Mouse (Mus musculus): ENCODE data around the gene Samd4b. TPM values are rescaled to one million over a fixed set of nuclear protein-coding genes. Genes with fewer than 3 reads are reported as not detected.

Samd4b gene
- total and polyA plus RNA-seq, 2 experiments from 2014 or later, result 19.2 to 56.0 TPM

GRCm38 (mm10) chr7:28419416-28419815 lies 178.5 kb downstream of the Samd4b start:
- no peak for ATAC-seq (ENCODE audit: low FRiP score)
- no peak overlapping the region for H3K4me2 ChIP-seq (ENCODE audit: low read depth, low read length, poor library complexity, severe bottlenecking)
- H3K27me3 ChIP-seq (ENCODE audit: insufficient read depth, low read length), result no peaks in the 10 kb centered on the region
- H3K4me3 ChIP-seq (ENCODE audit: low read depth, low read length), result no peak overlapping the region
- H3K9ac ChIP-seq (replicated peaks; ENCODE audit: low read length, poor library complexity, severe bottlenecking), result no peak overlapping the region
- no peak overlapping the region for H3K27ac ChIP-seq (ENCODE audit: low read depth, low read length)
- TF ChIP-seq CTCF (IDR thresholded peaks at IDR 0.05), result no peak
- H3K4me1 ChIP-seq (ENCODE audit: insufficient read depth, low read length), result no peaks in the 10 kb centered on the region
- WGBS, result 97% methylated on average over 2 of the region's 2 CpGs
- no peak for DNase-seq (ENCODE audit: low spot score)
- no peaks in the 10 kb centered on the region for H3K9me3 ChIP-seq (ENCODE audit: low read length)
- peaks cover 58% of the 10 kb centered on the region for H3K36me3 ChIP-seq (ENCODE audit: insufficient read depth, low read length)

- peak; percentile 39 for DNase-seq (ENCODE audit: low spot score)
Measured at GRCm38 (mm10) chr7:28418096-28418670, 179.8 kb downstream of the Samd4b start.

GRCm38 (mm10) chr7:28417368-28417767 lies 180.6 kb downstream of the Samd4b start:
- DNase-seq (ENCODE audit: low spot score), result no peak
- Histone ChIP-seq H3K27ac (ENCODE audit: low read depth, low read length) (no peak overlapping the region), H3K9ac (replicated peaks; ENCODE audit: low read length, poor library complexity, severe bottlenecking) (no peak overlapping the region), H3K4me3 (ENCODE audit: low read depth, low read length) (no peak overlapping the region), H3K36me3 (ENCODE audit: insufficient read depth, low read length) (peaks cover 63% of the 10 kb centered on the region), H3K4me1 (ENCODE audit: insufficient read depth, low read length) (no peaks in the 10 kb centered on the region), H3K27me3 (ENCODE audit: insufficient read depth, low read length) (no peaks in the 10 kb centered on the region), H3K4me2 (ENCODE audit: low read depth, low read length, poor library complexity, severe bottlenecking) (no peak overlapping the region), H3K9me3 (ENCODE audit: low read length) (no peaks in the 10 kb centered on the region)
- ATAC-seq (ENCODE audit: low FRiP score), result no peak
- TF ChIP-seq CTCF (IDR thresholded peaks at IDR 0.05), result peak; percentile 47

More at GRCm38 (mm10) chr7:28418096-28418670, 179.8 kb downstream of the Samd4b start:
- Histone ChIP-seq H3K27ac (ENCODE audit: low read depth, low read length) (no peak overlapping the region; the same call in 1 of the 2 replicates), H3K9me3 (ENCODE audit: low read length) (no peaks in the 10 kb centered on the region), H3K9ac (replicated peaks; ENCODE audit: low read length, poor library complexity, severe bottlenecking) (no peak overlapping the region), H3K27me3 (ENCODE audit: insufficient read depth, low read length) (no peaks in the 10 kb centered on the region), H3K4me3 (ENCODE audit: low read depth, low read length) (no peak overlapping the region), H3K4me2 (ENCODE audit: low read depth, low read length, poor library complexity, severe bottlenecking) (no peak overlapping the region), H3K4me1 (ENCODE audit: insufficient read depth, low read length) (no peaks in the 10 kb centered on the region), H3K36me3 (ENCODE audit: insufficient read depth, low read length) (peaks cover 65% of the 10 kb centered on the region)
- no peak for TF ChIP-seq CTCF (IDR thresholded peaks at IDR 0.05)
- ATAC-seq (ENCODE audit: low FRiP score), result no peak
- WGBS, result 80% methylated on average over 8 of the region's 8 CpGs

- TF ChIP-seq CTCF (IDR thresholded peaks at IDR 0.05), result peak; percentile 22; the same call in 1 of the 2 replicates
- no peak overlapping the region for H3K27ac ChIP-seq (ENCODE audit: low read depth, low read length)
- H3K4me3 ChIP-seq (ENCODE audit: low read depth, low read length), result no peak overlapping the region
- ATAC-seq (ENCODE audit: low FRiP score), result no peak
- H3K27me3 ChIP-seq (ENCODE audit: insufficient read depth, low read length), result no peaks in the 10 kb centered on the region
- H3K4me1 ChIP-seq (ENCODE audit: insufficient read depth, low read length), result no peaks in the 10 kb centered on the region
- H3K36me3 ChIP-seq (ENCODE audit: insufficient read depth, low read length), result peaks cover 48% of the 10 kb centered on the region
- H3K4me2 ChIP-seq (ENCODE audit: low read depth, low read length, poor library complexity, severe bottlenecking), result no peak overlapping the region
- no peak overlapping the region for H3K9ac ChIP-seq (replicated peaks; ENCODE audit: low read length, poor library complexity, severe bottlenecking)
- WGBS, result 88% methylated on average over 4 of the region's 4 CpGs
- no peak for DNase-seq (ENCODE audit: low spot score)
- no peaks in the 10 kb centered on the region for H3K9me3 ChIP-seq (ENCODE audit: low read length)
Measured at GRCm38 (mm10) chr7:28412826-28413225, 185.1 kb downstream of the Samd4b start.

- Histone ChIP-seq H3K4me1 (ENCODE audit: insufficient read depth, low read length) (no peaks in the 10 kb centered on the region), H3K9ac (replicated peaks; ENCODE audit: low read length, poor library complexity, severe bottlenecking) (no peak overlapping the region), H3K4me2 (ENCODE audit: low read depth, low read length, poor library complexity, severe bottlenecking) (no peak overlapping the region), H3K36me3 (ENCODE audit: insufficient read depth, low read length) (peaks cover 64% of the 10 kb centered on the region), H3K27ac (ENCODE audit: low read depth, low read length) (no peak overlapping the region), H3K27me3 (ENCODE audit: insufficient read depth, low read length) (no peaks in the 10 kb centered on the region), H3K9me3 (ENCODE audit: low read length) (no peaks in the 10 kb centered on the region), H3K4me3 (ENCODE audit: low read depth, low read length) (no peak overlapping the region)
- TF ChIP-seq CTCF (IDR thresholded peaks at IDR 0.05), result no peak
- 93% methylated on average over 3 of the region's 3 CpGs for WGBS
- ATAC-seq (ENCODE audit: low FRiP score) (no peak), DNase-seq (ENCODE audit: low spot score) (no peak)
Measured at GRCm38 (mm10) chr7:28410841-28411475, 187.0 kb downstream of the Samd4b start.

GRCm38 (mm10) chr7:28401942-28402341 lies 196.0 kb downstream of the Samd4b start:
- Histone ChIP-seq H3K4me3 (ENCODE audit: low read depth, low read length) (no peak overlapping the region), H3K4me2 (ENCODE audit: low read depth, low read length, poor library complexity, severe bottlenecking) (no peak overlapping the region), H3K4me1 (ENCODE audit: insufficient read depth, low read length) (no peaks in the 10 kb centered on the region), H3K27me3 (ENCODE audit: insufficient read depth, low read length) (no peaks in the 10 kb centered on the region), H3K36me3 (ENCODE audit: insufficient read depth, low read length) (peaks cover 82% of the 10 kb centered on the region), H3K9me3 (ENCODE audit: low read length) (no peaks in the 10 kb centered on the region), H3K9ac (replicated peaks; ENCODE audit: low read length, poor library complexity, severe bottlenecking) (no peak overlapping the region), H3K27ac (ENCODE audit: low read depth, low read length) (no peak overlapping the region)
- TF ChIP-seq CTCF (IDR thresholded peaks at IDR 0.05), result no peak
- ATAC-seq (ENCODE audit: low FRiP score) (no peak), DNase-seq (ENCODE audit: low spot score) (no peak)
- 86% methylated on average over 3 of the region's 3 CpGs for WGBS

All from midbrain, postnatal 0 days (tissue).